Mouse (Mus musculus) bone marrow macrophage, adult 2 months (primary cell): ENCODE data around the gene Tpbgl.

Experiments
- CTCF ChIP-seq: IDR thresholded peaks from 2 replicates; pipeline ENCODE4 v1.5.1; 2012; ENCODE audit warnings: low read depth, mild to moderate bottlenecking, low read length, moderate library complexity
- POLR2A ChIP-seq: IDR thresholded peaks from 2 replicates; pipeline ENCODE4 v1.6.1; 2012; ENCODE audit warnings: mild to moderate bottlenecking, low read depth, low read length, borderline replicate concordance

GRCm38 (mm10) chr7:99661071-99661470, 34.2 kb upstream of the Tpbgl start:
- TF ChIP-seq CTCF, result no peak
- no peak for TF ChIP-seq POLR2A
